Comparison of ENCODE assay signal across 9 mouse cellular contexts in genomic region chr2:10288142-10288831, GRCm38 (mm10).
DNase-seq lines count a peak whose midpoint lies in the region; ATAC-seq lines count a peak whose summit lies in the region.
"Had no signal": no experiment of that assay in that cellular context is flagged by ENCODE, and none has a peak within 500 bp of the region (broad histone marks: within the 10 kb centered on the region; RNA-seq: fewer than 3 reads in every experiment).

No protein-coding gene starts in this region.

- H3K9me3 ChIP-seq in forebrain, embryonic 16.5 days (ENCODE audit: control insufficient read depth, low read length) = no peaks in the 10 kb centered on the region
- no peaks in the 10 kb centered on the region for H3K9me3 ChIP-seq in hindbrain, embryonic 16.5 days (ENCODE audit: control insufficient read depth, low read length)
- H3K9me3 ChIP-seq: liver, embryonic 15.5 days had no signal

- DNase-seq in MEL-GATA-1-ER (ENCODE audit: extremely low read depth, low read depth) = peak; percentile 62
- DNase-seq in c-Kit-positive CD71-positive TER-119-negative erythroid progenitor cells, embryonic 14.5 days (ENCODE audit: low read depth) = peak; percentile 55
- peak; percentile 57 to 90 for DNase-seq in layer of hippocampus, postnatal 14 days (ENCODE audit: low spot score in 2 of 2)
- DNase-seq in lung, postnatal 25 days (ENCODE audit: low spot score) = peak; percentile 77
- peak; percentile 58 for DNase-seq in retina, postnatal 7 days (ENCODE audit: low read depth, low spot score)
- peak; percentile 61 to 63 for DNase-seq in urinary bladder, postnatal 36 days (ENCODE audit: low spot score in 2 of 2)

- H3K27me3 ChIP-seq in forebrain, embryonic 16.5 days (replicated peaks; ENCODE audit: control insufficient read depth, insufficient read depth, low read length) = peaks cover 10% of the 10 kb centered on the region
- peaks cover 11% of the 10 kb centered on the region for H3K27me3 ChIP-seq in hindbrain, embryonic 16.5 days (replicated peaks; ENCODE audit: control insufficient read depth, insufficient read depth, low read length)

- H3K36me3 ChIP-seq in forebrain, embryonic 16.5 days (ENCODE audit: control insufficient read depth, insufficient read depth) = no peaks in the 10 kb centered on the region
- H3K36me3 ChIP-seq in hindbrain, embryonic 16.5 days (ENCODE audit: control insufficient read depth, insufficient read depth, low read length) = no peaks in the 10 kb centered on the region
- H3K36me3 ChIP-seq: liver, embryonic 15.5 days had no signal

- no peak overlapping the region for H3K27ac ChIP-seq in forebrain, embryonic 16.5 days (ENCODE audit: low read length)
- H3K27ac ChIP-seq in hindbrain, embryonic 16.5 days (ENCODE audit: low read depth, low read length) = no peak overlapping the region
- H3K27ac ChIP-seq: liver, embryonic 15.5 days had no signal

- H3K4me3 ChIP-seq in forebrain, embryonic 16.5 days (replicated peaks; ENCODE audit: low read length) = no peak overlapping the region
- H3K4me3 ChIP-seq in hindbrain, embryonic 16.5 days (ENCODE audit: low read length) = no peak overlapping the region
- H3K4me3 ChIP-seq: liver, embryonic 15.5 days had no signal

- no peak overlapping the region for H3K4me2 ChIP-seq in forebrain, embryonic 16.5 days (ENCODE audit: low read length)
- H3K4me2 ChIP-seq in hindbrain, embryonic 16.5 days (ENCODE audit: low read length) = peak overlapping the region; percentile 34
- H3K4me2 ChIP-seq: liver, embryonic 15.5 days had no signal

- H3K9ac ChIP-seq in forebrain, embryonic 16.5 days (replicated peaks; ENCODE audit: low read depth, low read length) = no peak overlapping the region
- H3K9ac ChIP-seq in hindbrain, embryonic 16.5 days (ENCODE audit: low read depth, low read length) = no peak overlapping the region
- H3K9ac ChIP-seq: liver, embryonic 15.5 days had no signal

- no peaks in the 10 kb centered on the region for H3K4me1 ChIP-seq in forebrain, embryonic 16.5 days (replicated peaks; ENCODE audit: control insufficient read depth, insufficient read depth, low read length)
- H3K4me1 ChIP-seq in hindbrain, embryonic 16.5 days (ENCODE audit: control insufficient read depth, insufficient read depth, low read depth, low read length) = no peaks in the 10 kb centered on the region
- H3K4me1 ChIP-seq: liver, embryonic 15.5 days had no signal

- peak; percentile 43; the same call in 1 of the 2 replicates for ATAC-seq in forebrain, embryonic 16.5 days
- peak; percentile 61 for ATAC-seq in hindbrain, embryonic 16.5 days

- 19% methylated on average over 12 of the region's 12 CpGs for WGBS in forebrain, embryonic 16.5 days
- 13% methylated on average over 12 of the region's 12 CpGs for WGBS in hindbrain, embryonic 16.5 days
